In genomic region chr7:120918526-120918962, GRCm38 (mm10) we compare ENCODE assay signal across 1 mouse cellular context.
TF ChIP-seq lines count a peak whose summit lies in the region.

No protein-coding gene starts in this region.

TF ChIP-seq in CH12.LX, 34 proteins besides CTCF, POLR2A, EP300 and RAD21 (continued from another document):
- TF ChIP-seq MEF2A (IDR thresholded peaks at IDR 0.05; ENCODE audit: borderline replicate concordance, low read depth, low read length) (peak; percentile 53; the same call in 1 of the 2 replicates), KAT2A (IDR thresholded peaks at IDR 0.05; ENCODE audit: insufficient replicate concordance, low read length) (peak; percentile 85; the same call in 1 of the 2 replicates), CHD2 (IDR thresholded peaks at IDR 0.05; ENCODE audit: low read length) (peak; percentile 78), MYC (IDR thresholded peaks at IDR 0.05; ENCODE audit: low read depth, low read length) (no peak), JUN (IDR thresholded peaks at IDR 0.05; ENCODE audit: insufficient read depth, low read depth, low read length) (no peak), POLR2AphosphoS2 (IDR thresholded peaks at IDR 0.05; ENCODE audit: low read depth, low read length) (peak; percentile 99), ZKSCAN1 (IDR thresholded peaks at IDR 0.05; ENCODE audit: borderline replicate concordance, low read depth, low read length) (no peak), TCF12 (IDR thresholded peaks at IDR 0.05; ENCODE audit: low read depth, low read length) (no peak; the same call in 1 of the 2 replicates), ETS1 (conservative IDR thresholded peaks at IDR 0.05; ENCODE audit: low read depth, low read length) (peak; percentile 50; the same call in 1 of the 2 replicates), BHLHE40 (IDR thresholded peaks at IDR 0.05; ENCODE audit: low read depth, low read length) (0 out of 2 replicates have a peak, but pooled peaks have one; percentile 5), SIN3A (IDR thresholded peaks at IDR 0.05; ENCODE audit: low read length) (no peak), IRF4 (IDR thresholded peaks at IDR 0.05; ENCODE audit: low read depth, low read length) (0 out of 2 replicates have a peak, but pooled peaks have one; percentile 14), ELF1 (IDR thresholded peaks at IDR 0.05; ENCODE audit: low read depth, low read length) (peak; percentile 97)
